Mouse (Mus musculus): Measurements from ENCODE around the gene Podn.

DNA sequence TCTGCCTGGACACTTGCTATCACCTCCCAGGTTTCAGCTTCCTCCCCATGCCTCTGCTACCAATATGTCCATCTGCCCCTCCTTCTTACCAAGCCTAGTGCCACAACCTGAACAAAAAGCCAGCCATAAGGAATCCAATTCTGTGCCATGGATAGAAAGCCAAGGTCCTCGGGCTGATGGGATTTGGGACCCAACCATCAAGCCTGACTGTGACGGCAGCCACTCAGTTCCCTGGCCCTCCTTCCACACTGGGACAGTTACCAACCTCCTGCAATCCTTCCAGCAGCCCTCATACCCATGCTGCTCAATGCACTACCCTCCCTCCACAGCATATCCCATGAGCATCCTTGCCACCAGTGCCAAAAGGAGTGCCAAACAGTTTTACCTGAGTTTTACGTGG is 79.9 kb downstream of the Podn start:
- TF ChIP-seq CTCF (IDR thresholded peaks at IDR 0.05 in 2 of 3, conservative IDR thresholded peaks at IDR 0.05 in 1 of 3; ENCODE audit: control insufficient read depth in 1 of 3, insufficient read depth in 1 of 3, low read depth in 2 of 3, low read length in 3 of 3, poor library complexity in 1 of 3, severe bottlenecking in 1 of 3) (no peak), E2F4 (IDR thresholded peaks at IDR 0.05; ENCODE audit: borderline replicate concordance, low read depth, low read length) (no peak), SMC3 (IDR thresholded peaks at IDR 0.05; ENCODE audit: low read depth, low read length) (no peak), ZMIZ1 (IDR thresholded peaks at IDR 0.05; ENCODE audit: low read depth, low read length) (no peak), EP300 (IDR thresholded peaks at IDR 0.05; ENCODE audit: low read depth in 1 of 2, low read length in 2 of 2) (no peak), GATA1 (IDR thresholded peaks at IDR 0.05; ENCODE audit: low read depth, low read length) (no peak), POLR2A (IDR thresholded peaks at IDR 0.05; ENCODE audit: control insufficient read depth in 1 of 2, insufficient read depth in 1 of 2, low read depth in 1 of 2, low read length in 2 of 2, poor library complexity in 1 of 2) (no peak), ZNF384 (IDR thresholded peaks at IDR 0.05; ENCODE audit: low read depth, low read length) (no peak), ETS1 (IDR thresholded peaks at IDR 0.05; ENCODE audit: low read depth, low read length) (no peak), MAX (IDR thresholded peaks at IDR 0.05; ENCODE audit: low read length) (no peak), POLR2AphosphoS2 (IDR thresholded peaks at IDR 0.05; ENCODE audit: low read length) (no peak)

Data from MEL (cell line).